Mouse (Mus musculus) MEL (cell line): Measurements from ENCODE around the gene Ccsap. TPM values are rescaled to one million over a fixed set of nuclear protein-coding genes. Genes with fewer than 3 reads are reported as not detected.

Experiments
- DNase-seq: peaks from one replicate; pipeline ENCODE4 v3.0.0; 2011; ENCODE audit warnings: low read depth, low spot score
- H3K27ac ChIP-seq: 2 replicates; pipeline ENCODE4 v1.5.1; 2012; ENCODE audit warnings: low read depth, mild to moderate bottlenecking, control low read depth, low read length, moderate library complexity; ENCODE audit not compliant: control insufficient read depth
- H3K27me3 ChIP-seq, 2 experiments: fragments of 150-350 bp in 1 of 2; sonication (generic) in 1 of 2; 2 replicates each; pipeline ENCODE4 v1.6.1; 2012; ENCODE audit warnings: low read length in 2 of 2, mild to moderate bottlenecking in 2 of 2, improper control_type of control experiment in 1 of 2, moderate library complexity in 1 of 2; ENCODE audit not compliant: insufficient read depth in 2 of 2, control insufficient read depth in 1 of 2
- H3K36me3 ChIP-seq, 2 experiments: 2 replicates each; pipeline ENCODE4 v1.6.1; 2012 to 2014; ENCODE audit warnings: low read length in 2 of 2, improper control_type of control experiment in 1 of 2, inconsistent platforms in 1 of 2, mild to moderate bottlenecking in 1 of 2; ENCODE audit not compliant: insufficient read depth in 2 of 2, control insufficient read depth in 1 of 2
- H3K4me1 ChIP-seq, 2 experiments: fragments of 150-350 bp in 1 of 2; sonication (generic) in 1 of 2; 2 replicates each; pipeline ENCODE4 v1.6.1; 2012; ENCODE audit warnings: low read length in 2 of 2, improper control_type of control experiment in 1 of 2, mild to moderate bottlenecking in 1 of 2; ENCODE audit not compliant: insufficient read depth in 2 of 2, control insufficient read depth in 1 of 2
- H3K4me3 ChIP-seq, 2 experiments: fragments of 150-350 bp in 1 of 2; sonication (generic) in 1 of 2; 2 replicates each; pipeline ENCODE4 v1.5.1; 2012; ENCODE audit warnings: low read depth in 2 of 2, low read length in 2 of 2, mild to moderate bottlenecking in 2 of 2, moderate library complexity in 2 of 2, control low read depth in 1 of 2, improper control_type of control experiment in 1 of 2; ENCODE audit not compliant: control insufficient read depth in 1 of 2, insufficient read depth in 1 of 2
- H3K79me2 ChIP-seq: 2 replicates; pipeline ENCODE4 v1.6.1; 2012; ENCODE audit warnings: mild to moderate bottlenecking, low read length, moderate library complexity; ENCODE audit not compliant: control insufficient read depth, poor library complexity, insufficient read depth
- H3K9ac ChIP-seq: 2 replicates; pipeline ENCODE4 v1.6.1; 2012; ENCODE audit warnings: low read depth, mild to moderate bottlenecking, control low read depth, low read length, moderate library complexity; ENCODE audit not compliant: control insufficient read depth, poor library complexity, severe bottlenecking
- H3K9me3 ChIP-seq: fragments of 150-350 bp; sonication (generic); replicated peaks from 2 replicates; pipeline ENCODE4 v1.6.1; 2012; ENCODE audit warnings: mild to moderate bottlenecking, low read length, improper control_type of control experiment, moderate library complexity; ENCODE audit not compliant: insufficient read depth
- CHD2 ChIP-seq: IDR thresholded peaks from 2 replicates; pipeline ENCODE4 v1.6.1; 2011; ENCODE audit warnings: low read length, improper control_type of control experiment
- EP300 ChIP-seq, 2 experiments: IDR thresholded peaks; 2 replicates each; pipeline ENCODE4 v1.6.1; 2011; ENCODE audit warnings: improper control_type of control experiment in 2 of 2, low read length in 2 of 2, low read depth in 1 of 2, mild to moderate bottlenecking in 1 of 2
- GATA1 ChIP-seq: IDR thresholded peaks from 2 replicates; pipeline ENCODE4 v1.6.1; 2011; ENCODE audit warnings: low read depth, low read length, improper control_type of control experiment
- JUND ChIP-seq: IDR thresholded peaks from 2 replicates; pipeline ENCODE4 v1.6.1; 2011; ENCODE audit warnings: low read depth, mild to moderate bottlenecking, improper control_type of control experiment, low read length
- MAFK ChIP-seq: IDR thresholded peaks from 2 replicates; pipeline ENCODE4 v1.6.1; 2011; ENCODE audit warnings: low read depth, mild to moderate bottlenecking, low read length, improper control_type of control experiment, borderline replicate concordance
- MAX ChIP-seq: IDR thresholded peaks from 2 replicates; pipeline ENCODE4 v1.6.1; 2011; ENCODE audit warnings: low read length, improper control_type of control experiment
- MAZ ChIP-seq: IDR thresholded peaks from 2 replicates; pipeline ENCODE4 v1.6.1; 2012; ENCODE audit warnings: low read depth, mild to moderate bottlenecking, inconsistent platforms, low read length, improper control_type of control experiment
- MEF2A ChIP-seq: IDR thresholded peaks from 2 replicates; pipeline ENCODE4 v1.6.1; 2014; ENCODE audit warnings: low read depth, mild to moderate bottlenecking, inconsistent platforms, low read length, improper control_type of control experiment; ENCODE audit not compliant: poor library complexity, insufficient replicate concordance, severe bottlenecking; ENCODE audit errors: extremely low read depth
- MXI1 ChIP-seq: IDR thresholded peaks from 2 replicates; pipeline ENCODE4 v1.6.1; 2011; ENCODE audit warnings: mild to moderate bottlenecking, low read depth, low read length, improper control_type of control experiment
- MYB ChIP-seq: IDR thresholded peaks from 2 replicates; pipeline ENCODE4 v1.6.1; 2011; ENCODE audit warnings: mild to moderate bottlenecking, low read depth, low read length, improper control_type of control experiment
- MYC ChIP-seq: IDR thresholded peaks from 2 replicates; pipeline ENCODE4 v1.6.1; 2011; ENCODE audit warnings: low read depth, mild to moderate bottlenecking, low read length, improper control_type of control experiment, moderate library complexity
- NELFE ChIP-seq: IDR thresholded peaks from 2 replicates; pipeline ENCODE4 v1.6.1; 2011; ENCODE audit warnings: low read depth, low read length, improper control_type of control experiment
- NRF1 ChIP-seq: IDR thresholded peaks from 2 replicates; pipeline ENCODE4 v1.6.1; 2014; ENCODE audit warnings: low read depth, mild to moderate bottlenecking, inconsistent platforms, low read length, improper control_type of control experiment, moderate library complexity; ENCODE audit not compliant: poor library complexity, insufficient read depth, severe bottlenecking
- POLR2A ChIP-seq, 2 experiments: IDR thresholded peaks; 2 replicates each; pipeline ENCODE4 v1.6.1; 2011 to 2012; ENCODE audit warnings: low read length in 2 of 2, mild to moderate bottlenecking in 2 of 2, control low read depth in 1 of 2, improper control_type of control experiment in 1 of 2, low read depth in 1 of 2, moderate library complexity in 1 of 2; ENCODE audit not compliant: control insufficient read depth in 1 of 2, insufficient read depth in 1 of 2, poor library complexity in 1 of 2
- POLR2AphosphoS2 ChIP-seq: IDR thresholded peaks from 2 replicates; pipeline ENCODE4 v1.6.1; 2011; ENCODE audit warnings: low read length, improper control_type of control experiment
- RAD21 ChIP-seq: IDR thresholded peaks from 2 replicates; pipeline ENCODE4 v1.6.1; 2011; ENCODE audit warnings: mild to moderate bottlenecking, low read depth, low read length, improper control_type of control experiment
- RCOR1 ChIP-seq: IDR thresholded peaks from 2 replicates; pipeline ENCODE4 v1.6.1; 2012; ENCODE audit warnings: low read depth, mild to moderate bottlenecking, inconsistent platforms, low read length, improper control_type of control experiment
- TAL1 ChIP-seq: IDR thresholded peaks from 2 replicates; pipeline ENCODE4 v1.6.1; 2012; ENCODE audit warnings: mild to moderate bottlenecking, inconsistent platforms, low read length, moderate library complexity, mixed read lengths
- TBP ChIP-seq: IDR thresholded peaks from 2 replicates; pipeline ENCODE4 v1.8.0; 2011; ENCODE audit warnings: low read depth, low read length, improper control_type of control experiment
- TCF12 ChIP-seq: IDR thresholded peaks from 2 replicates; pipeline ENCODE4 v1.6.1; 2014; ENCODE audit warnings: low read depth, mild to moderate bottlenecking, inconsistent platforms, low read length, improper control_type of control experiment, moderate library complexity
- UBTF ChIP-seq: IDR thresholded peaks from 2 replicates; pipeline ENCODE4 v1.6.1; 2012; ENCODE audit warnings: low read depth, mild to moderate bottlenecking, inconsistent platforms, low read length, improper control_type of control experiment, moderate library complexity, borderline replicate concordance; ENCODE audit not compliant: insufficient read depth
- USF1 ChIP-seq: IDR thresholded peaks from 2 replicates; pipeline ENCODE4 v1.6.1; 2014; ENCODE audit warnings: low read depth, mild to moderate bottlenecking, inconsistent platforms, low read length, improper control_type of control experiment, moderate library complexity
- ZC3H11A ChIP-seq: IDR thresholded peaks from 2 replicates; pipeline ENCODE4 v1.6.1; 2012; ENCODE audit warnings: low read depth, mild to moderate bottlenecking, inconsistent platforms, low read length, improper control_type of control experiment
- ZMIZ1 ChIP-seq: IDR thresholded peaks from 2 replicates; pipeline ENCODE4 v1.6.1; 2012; ENCODE audit warnings: low read depth, mild to moderate bottlenecking, inconsistent platforms, low read length, improper control_type of control experiment, moderate library complexity
- ZNF384 ChIP-seq: IDR thresholded peaks from 2 replicates; pipeline ENCODE4 v1.6.1; 2012; ENCODE audit warnings: low read depth, mild to moderate bottlenecking, inconsistent platforms, low read length, improper control_type of control experiment
- polyA plus RNA-seq, 2 experiments: library from polyadenylated mRNA; stranded (reverse) in 1 of 2; unstranded in 1 of 2; fragments of >175 nt in 1 of 2; fragments of >200 nt in 1 of 2; gene quantifications; 2 replicates each; pipeline versions ENCODE4 v1.2.1 to v1.2.4; 2012; ENCODE audit warnings: low replicate concordance in 2 of 2, low read depth in 1 of 2; ENCODE audit not compliant: insufficient read length in 2 of 2, insufficient read depth in 1 of 2, missing spikeins in 1 of 2
- total RNA-seq: library from RNA; depleted of rRNA; stranded (reverse); fragments of 300-350 nt; gene quantifications from 2 replicates; pipeline ENCODE4 v1.2.3, GENCODE M21; 2012

Gene Ccsap
- total and polyA plus RNA-seq, 3 experiments = 6.7 to 12.1 TPM; not detected in 1

GRCm38 (mm10) chr8:123804586-123804985, 55.4 kb downstream of the Ccsap start:
- Histone ChIP-seq H3K36me3 (peaks cover 0 to 27% of the 10 kb centered on the region in 2 experiments; a peak in 2 of 4 replicates), H3K27ac (0 out of 2 replicates have a peak overlapping the region, but pooled peaks have one; percentile 3), H3K4me3 (peak overlapping the region in 1 of 2 experiments; percentile 81; a peak in 2 of 4 replicates), H3K4me1 (peaks cover 13 to 20% of the 10 kb centered on the region in 2 experiments), H3K9me3 (no peaks in the 10 kb centered on the region), H3K79me2 (peaks cover 35% of the 10 kb centered on the region), H3K9ac (0 out of 2 replicates have a peak overlapping the region, but pooled peaks have one; percentile 11), H3K27me3 (no peaks in the 10 kb centered on the region)
- DNase-seq = peak; percentile 66
- TF ChIP-seq NRF1 (no peak), TBP (peak; percentile 88), ZNF384 (peak; percentile 79)

GRCm38 (mm10) chr8:123803639-123804038, 56.4 kb downstream of the Ccsap start:
- H3K27me3 ChIP-seq = no peaks in the 10 kb centered on the region
- peaks cover 21 to 27% of the 10 kb centered on the region in 2 experiments for H3K4me1 ChIP-seq
- peaks cover 0 to 33% of the 10 kb centered on the region in 2 experiments; a peak in 2 of 4 replicates for H3K36me3 ChIP-seq
- H3K9me3 ChIP-seq = no peaks in the 10 kb centered on the region
- TF ChIP-seq CHD2 (no peak), MYB (no peak), USF1 (no peak), TAL1 (no peak), JUND (peak; percentile 75; the same call in 1 of the 2 replicates), RAD21 (no peak), MAFK (no peak), ZNF384 (peak; percentile 96), NELFE (no peak), TCF12 (no peak)
- H3K4me3 ChIP-seq = no peak overlapping the region
- H3K9ac ChIP-seq = no peak overlapping the region
- peaks cover 27% of the 10 kb centered on the region for H3K79me2 ChIP-seq
- H3K27ac ChIP-seq = no peak overlapping the region
- peak; percentile 44 for DNase-seq

- Histone ChIP-seq H3K9ac (no peak overlapping the region), H3K4me1 (peaks cover 32 to 35% of the 10 kb centered on the region in 2 experiments), H3K79me2 (peaks cover 8% of the 10 kb centered on the region), H3K27ac (no peak overlapping the region), H3K4me3 (no peak overlapping the region), H3K9me3 (no peaks in the 10 kb centered on the region), H3K27me3 (no peaks in the 10 kb centered on the region), H3K36me3 (peaks cover 0 to 36% of the 10 kb centered on the region in 2 experiments; a peak in 2 of 4 replicates)
- DNase-seq = peak; percentile 49
- TF ChIP-seq JUND = no peak
- no peak for TF ChIP-seq NRF1
- TF ChIP-seq GATA1 = no peak
- TF ChIP-seq ZMIZ1 = no peak
- TF ChIP-seq MXI1 = no peak
- TF ChIP-seq POLR2AphosphoS2 = no peak
- no peak for TF ChIP-seq UBTF
- TF ChIP-seq TBP = no peak
- TF ChIP-seq RCOR1 = no peak
- no peak for TF ChIP-seq MEF2A
- TF ChIP-seq TCF12 = no peak
- TF ChIP-seq RAD21 = no peak
- no peak for TF ChIP-seq ZC3H11A
- no peak for TF ChIP-seq EP300 (IDR thresholded peaks at IDR 0.05; ENCODE audit: low read depth in 1 of 2, low read length in 2 of 2)
- no peak for TF ChIP-seq NELFE
- no peak for TF ChIP-seq MAZ
- no peak for TF ChIP-seq MYC
- no peak for TF ChIP-seq MAX
- no peak for TF ChIP-seq MYB
- no peak for TF ChIP-seq POLR2A (IDR thresholded peaks at IDR 0.05; ENCODE audit: control insufficient read depth in 1 of 2, insufficient read depth in 1 of 2, low read depth in 1 of 2, low read length in 2 of 2, poor library complexity in 1 of 2)
Measured at GRCm38 (mm10) chr8:123801538-123801937, 58.5 kb downstream of the Ccsap start.
